Mouse (Mus musculus): ENCODE results near the gene Olfr294. TPM values are rescaled to one million over a fixed set of nuclear protein-coding genes. Genes with fewer than 3 reads are reported as not detected.

Olfr294 gene
- polyA plus RNA-seq (2015; fragmentation: Illumina TruSeq; extraction: RNeasy Lipid Tissue Mini Kit (QIAGEN cat#74804); ENCODE audit: insufficient read depth, low read depth, low replicate concordance) = not detected

DNA sequence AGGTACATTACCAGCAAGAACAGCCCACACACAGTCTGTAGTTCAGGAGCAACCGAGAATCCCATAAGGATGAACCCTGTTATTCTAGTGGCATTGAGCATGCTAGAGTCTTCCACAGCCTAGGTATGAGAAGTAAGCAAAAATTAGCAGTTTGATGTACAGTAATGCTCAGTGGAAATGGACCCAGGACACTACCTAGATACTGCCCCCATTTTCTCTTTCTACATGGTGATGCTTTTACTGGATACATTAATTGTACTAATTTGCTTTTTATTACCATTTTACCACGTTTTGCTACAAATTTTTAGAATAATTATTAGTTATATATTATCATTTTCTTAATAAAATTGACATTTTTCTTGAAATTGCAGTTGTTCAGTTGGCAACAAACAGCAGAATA lies at the start of gene Olfr294:
TSS of gene Olfr294 (minus strand) at position 101 of the 400 bp plus-strand sequence.

DNA sequence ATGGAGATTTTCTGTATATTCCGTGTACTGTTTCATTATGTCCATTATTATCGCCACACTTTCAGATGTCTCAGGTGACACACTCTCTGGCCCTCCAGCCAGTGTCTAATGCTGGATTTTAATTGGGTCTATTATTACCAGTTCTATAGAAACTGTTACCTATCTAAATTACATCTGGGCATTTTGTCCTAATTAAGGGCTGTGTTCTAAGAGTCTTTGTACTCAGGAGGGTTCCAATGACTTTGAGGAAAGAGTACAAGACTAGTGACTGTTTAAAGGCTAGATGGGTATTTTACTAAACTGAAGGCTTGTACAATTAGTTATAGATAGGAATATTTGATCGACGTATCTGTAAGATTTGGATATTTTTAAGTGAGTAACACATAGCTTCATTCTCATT lies 32.3 kb upstream of the Olfr294 start, which contains the start of gene Olfr293:
TSS of gene Olfr293 (plus strand) at position 301 of the 400 bp plus-strand sequence.

DNA sequence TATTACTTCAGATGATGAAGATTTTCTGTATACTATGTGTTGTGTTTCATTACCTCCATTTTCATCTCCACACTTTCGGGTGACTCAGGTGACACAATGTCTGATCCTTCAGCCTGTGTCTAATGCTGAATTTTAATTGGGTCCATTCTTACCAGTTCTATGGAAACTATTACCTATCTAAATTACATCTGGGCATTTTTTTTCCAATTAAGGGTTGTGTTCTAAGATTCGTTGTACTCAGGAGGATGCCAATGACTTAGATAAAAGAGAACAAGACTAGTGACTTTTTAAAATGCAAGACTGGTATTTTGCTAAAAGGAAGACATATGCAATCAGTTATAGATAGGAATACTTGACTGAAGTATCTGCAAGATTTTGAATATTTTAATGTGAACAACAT lies 32.9 kb downstream of the Olfr294 start, which contains the start of gene Olfr295:
TSS of gene Olfr295 (plus strand) at position 301 of the 400 bp plus-strand sequence.

Other genes with a start within 250 kb of the Olfr294 start
- gene Olfr305, start 249.7 kb downstream of the Olfr294 start, polyA plus RNA-seq (2015; fragmentation: Illumina TruSeq; extraction: RNeasy Lipid Tissue Mini Kit (QIAGEN cat#74804); ENCODE audit: insufficient read depth, low read depth, low replicate concordance) = not detected
- not detected for gene Olfr304, start 230.0 kb downstream of the Olfr294 start, polyA plus RNA-seq (2015; fragmentation: Illumina TruSeq; extraction: RNeasy Lipid Tissue Mini Kit (QIAGEN cat#74804); ENCODE audit: insufficient read depth, low read depth, low replicate concordance)
- gene Olfr303, start 218.9 kb downstream of the Olfr294 start, polyA plus RNA-seq (2015; fragmentation: Illumina TruSeq; extraction: RNeasy Lipid Tissue Mini Kit (QIAGEN cat#74804); ENCODE audit: insufficient read depth, low read depth, low replicate concordance) = not detected
- not detected for gene Olfr301, start 212.8 kb downstream of the Olfr294 start, polyA plus RNA-seq (2015; fragmentation: Illumina TruSeq; extraction: RNeasy Lipid Tissue Mini Kit (QIAGEN cat#74804); ENCODE audit: insufficient read depth, low read depth, low replicate concordance)
- not detected for gene Olfr299, start 156.7 kb downstream of the Olfr294 start, polyA plus RNA-seq (2015; fragmentation: Illumina TruSeq; extraction: RNeasy Lipid Tissue Mini Kit (QIAGEN cat#74804); ENCODE audit: insufficient read depth, low read depth, low replicate concordance)
- not detected for gene Olfr298, start 124.2 kb downstream of the Olfr294 start, polyA plus RNA-seq (2015; fragmentation: Illumina TruSeq; extraction: RNeasy Lipid Tissue Mini Kit (QIAGEN cat#74804); ENCODE audit: insufficient read depth, low read depth, low replicate concordance)
- not detected for gene Olfr297, start 96.7 kb downstream of the Olfr294 start, polyA plus RNA-seq (2015; fragmentation: Illumina TruSeq; extraction: RNeasy Lipid Tissue Mini Kit (QIAGEN cat#74804); ENCODE audit: insufficient read depth, low read depth, low replicate concordance)
- gene Olfr295, start 32.8 kb downstream of the Olfr294 start, polyA plus RNA-seq (2015; fragmentation: Illumina TruSeq; extraction: RNeasy Lipid Tissue Mini Kit (QIAGEN cat#74804); ENCODE audit: insufficient read depth, low read depth, low replicate concordance) = not detected
- gene Olfr293, start 32.4 kb upstream of the Olfr294 start, polyA plus RNA-seq (2015; fragmentation: Illumina TruSeq; extraction: RNeasy Lipid Tissue Mini Kit (QIAGEN cat#74804); ENCODE audit: insufficient read depth, low read depth, low replicate concordance) = not detected
- not detected for gene Olfr292, start 71.7 kb upstream of the Olfr294 start, polyA plus RNA-seq (2015; fragmentation: Illumina TruSeq; extraction: RNeasy Lipid Tissue Mini Kit (QIAGEN cat#74804); ENCODE audit: insufficient read depth, low read depth, low replicate concordance)
- gene Folh1, start 159.3 kb upstream of the Olfr294 start, polyA plus RNA-seq (2015; fragmentation: Illumina TruSeq; extraction: RNeasy Lipid Tissue Mini Kit (QIAGEN cat#74804); ENCODE audit: insufficient read depth, low read depth, low replicate concordance) = 1.8 TPM
- gene Vmn2r77, start 178.4 kb upstream of the Olfr294 start, polyA plus RNA-seq (2015; fragmentation: Illumina TruSeq; extraction: RNeasy Lipid Tissue Mini Kit (QIAGEN cat#74804); ENCODE audit: insufficient read depth, low read depth, low replicate concordance) = not detected